Mouse (Mus musculus) liver, postnatal 0 days (tissue): ENCODE data around the gene Cela1.

Source experiments
- CTCF ChIP-seq: sonication (generic); IDR thresholded peaks from 2 replicates; pipeline ENCODE4 v1.5.1; 2016; ENCODE audit warnings: antibody characterized with exemption, low read depth
- EP300 ChIP-seq: IDR thresholded peaks from 2 replicates; pipeline ENCODE4 v1.6.1; 2016; ENCODE audit warnings: antibody characterized with exemption, low read depth, mild to moderate bottlenecking

DNA sequence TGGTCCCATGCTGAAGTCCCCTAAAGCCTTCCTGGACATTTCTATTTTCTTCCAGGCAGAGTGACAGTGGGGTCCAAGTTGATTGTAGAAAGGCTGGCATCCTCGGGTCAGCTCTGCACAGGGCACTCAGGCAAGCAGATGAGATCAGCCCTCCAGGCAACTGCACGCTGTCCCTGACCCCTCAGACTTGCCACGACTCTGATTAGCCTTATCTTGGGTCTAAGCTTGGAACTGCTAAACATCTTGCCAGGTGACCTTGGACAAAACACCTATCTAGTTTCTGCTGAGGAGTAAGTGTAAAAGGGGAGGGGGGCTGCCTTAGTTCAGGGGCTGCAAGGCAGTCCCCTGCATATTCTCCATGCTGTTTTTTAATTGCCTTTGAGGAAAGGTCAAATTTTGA lies 4.3 kb upstream of the Cela1 start:
- no peak for TF ChIP-seq EP300
- TF ChIP-seq CTCF: no peak
